In genomic region chr15:62566106-62566511, GRCm38 (mm10) we compare ENCODE assay signal across 9 mouse cellular contexts.
A peak's percentile ranks its signal among the peaks of the same experiment; 100 is the strongest.
DNase-seq lines count a peak whose midpoint lies in the region; ATAC-seq and TF ChIP-seq lines count a peak whose summit lies in the region.
"Had no signal": no experiment of that assay in that cellular context is flagged by ENCODE, and none has a peak within 500 bp of the region (broad histone marks: within the 10 kb centered on the region; RNA-seq: fewer than 3 reads in every experiment).

No protein-coding gene starts in this region.

- WGBS in heart, adult 2 months: 12% methylated on average over 7 of the region's 7 CpGs
- WGBS in midbrain, embryonic 12.5 days: 15% methylated on average over 7 of the region's 7 CpGs

- no peak for TF ChIP-seq CTCF in left cerebral cortex, adult 2 months (IDR thresholded peaks at IDR 0.05)
- TF ChIP-seq CTCF in heart, adult 2 months (IDR thresholded peaks at IDR 0.05): no peak

- H3K9me3 ChIP-seq in midbrain, embryonic 12.5 days: no peaks in the 10 kb centered on the region

- H3K4me2 ChIP-seq in midbrain, embryonic 12.5 days (replicated peaks): peak overlapping the region; percentile 24

- no peaks in the 10 kb centered on the region for H3K27me3 ChIP-seq in heart, adult 2 months (ENCODE audit: control insufficient read depth, insufficient read depth, low read length)
- H3K27me3 ChIP-seq in midbrain, embryonic 12.5 days: no peaks in the 10 kb centered on the region
- H3K27me3 ChIP-seq: Patski had no signal

- intact Hi-C loops in left cerebral cortex, postnatal 4 days (cut with DNase I): no loop called here
- intact Hi-C loops in left cerebral cortex, adult 2 months (cut with DNase I): no loop called here
- intact Hi-C loops in heart, adult 2 months (cut with DNase I): no loop called here

- H3K4me3 ChIP-seq in left cerebral cortex, adult 2 months: no peak overlapping the region
- H3K4me3 ChIP-seq in heart, adult 2 months: no peak overlapping the region
- no peak overlapping the region for H3K4me3 ChIP-seq in midbrain, embryonic 12.5 days

- peak; percentile 85 for DNase-seq in left cerebral cortex, postnatal 4 days
- DNase-seq in left cerebral cortex, adult 2 months (ENCODE audit: extremely low spot score in 1 of 2, low spot score in 2 of 2): no peak
- peak; percentile 52 for DNase-seq in brain, embryonic 18.5 days (ENCODE audit: low read depth, low spot score)
- DNase-seq in heart, adult 2 months: peak; percentile 29 to 47
- peak; percentile 50 to 58 for DNase-seq in kidney, adult 8-10 months
- DNase-seq in natural killer cell, adult 2 months (ENCODE audit: low spot score in 2 of 2): no peak
- DNase-seq in c-Kit-positive CD71-positive TER-119-positive erythroid progenitor cells, embryonic 14.5 days (ENCODE audit: low spot score): no peak

- peak; percentile 38; the same call in 1 of the 2 replicates for ATAC-seq in midbrain, embryonic 12.5 days (ENCODE audit: low FRiP score, low read depth)
- ATAC-seq: Patski had no signal

- no peak overlapping the region for H3K9ac ChIP-seq in heart, adult 2 months (ENCODE audit: low read depth, low read length)
- no peak overlapping the region for H3K9ac ChIP-seq in midbrain, embryonic 12.5 days (replicated peaks)

- no peak overlapping the region for H3K27ac ChIP-seq in left cerebral cortex, adult 2 months
- H3K27ac ChIP-seq in heart, adult 2 months: no peak overlapping the region
- no peak overlapping the region for H3K27ac ChIP-seq in midbrain, embryonic 12.5 days (replicated peaks)

- H3K79me2 ChIP-seq in heart, adult 2 months (replicated peaks; ENCODE audit: control insufficient read depth, insufficient read depth, low read length): no peaks in the 10 kb centered on the region

- no peak for TF ChIP-seq POLR2A in heart, adult 2 months (IDR thresholded peaks at IDR 0.05; ENCODE audit: insufficient read depth, low read depth, low read length)

- no peak for TF ChIP-seq EP300 in heart, adult 2 months (IDR thresholded peaks at IDR 0.05; ENCODE audit: insufficient read depth, low read depth, low read length)

- H3K36me3 ChIP-seq in heart, adult 2 months (ENCODE audit: control insufficient read depth, insufficient read depth, low read length): no peaks in the 10 kb centered on the region
- no peaks in the 10 kb centered on the region for H3K36me3 ChIP-seq in midbrain, embryonic 12.5 days

- H3K4me1 ChIP-seq in heart, adult 2 months (ENCODE audit: control insufficient read depth, insufficient read depth, low read length): no peaks in the 10 kb centered on the region
- no peaks in the 10 kb centered on the region for H3K4me1 ChIP-seq in midbrain, embryonic 12.5 days

Comparison
In these comparisons a context has a peak if more than half of its experiments do, and no peak if none do; other contexts are left out.
1. DNase-seq: peak in left cerebral cortex, postnatal 4 days (single experiment), brain, embryonic 18.5 days (single experiment), heart, adult 2 months (2 of 2) and kidney, adult 8-10 months (2 of 2); none in left cerebral cortex, adult 2 months (0 of 2), natural killer cell, adult 2 months (0 of 2) and c-Kit-positive CD71-positive TER-119-positive erythroid progenitor cells, embryonic 14.5 days (single experiment).